Comparison of ENCODE assay signal across 28 mouse cellular contexts in the genomic region with DNA sequence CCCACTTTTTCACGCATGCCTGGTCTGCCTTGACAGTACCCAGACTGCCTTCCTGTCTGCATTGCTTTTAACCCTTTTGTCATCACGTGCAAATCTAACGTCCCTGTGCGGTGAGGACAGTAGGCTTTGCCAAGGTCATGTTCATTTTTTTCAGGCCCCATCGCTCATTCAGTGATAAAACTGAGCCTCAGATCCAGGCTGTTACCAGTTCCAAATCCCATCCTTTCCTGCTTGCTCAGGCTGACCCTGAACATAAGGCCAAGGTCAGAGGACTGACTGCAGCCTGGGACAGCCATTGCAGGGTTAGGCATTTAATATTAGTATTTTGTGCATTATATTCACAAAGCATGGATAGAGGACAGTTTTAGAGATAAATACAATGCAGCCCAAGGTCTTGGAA. TPM values are rescaled to one million over a fixed set of nuclear protein-coding genes. Genes with fewer than 3 reads are reported as not detected.
"Had no signal": no experiment of that assay in that cellular context is flagged by ENCODE, and none has a peak within 500 bp of the region (broad histone marks: within the 10 kb centered on the region; RNA-seq: fewer than 3 reads in every experiment).

No protein-coding gene starts in this region.

- H3K27me3 ChIP-seq: limb, embryonic 12.5 days; limb, embryonic 15.5 days; midbrain, embryonic 12.5 days; midbrain, embryonic 15.5 days; neural tube, embryonic 12.5 days; stomach, embryonic 15.5 days had no signal

- H3K27ac ChIP-seq: layer of hippocampus, adult 2 months; left cerebral cortex, adult 2 months; limb, embryonic 12.5 days; limb, embryonic 15.5 days; liver, embryonic 14.5 days; macrophage; midbrain, embryonic 12.5 days; midbrain, embryonic 15.5 days; neural tube, embryonic 12.5 days; stomach, embryonic 15.5 days had no signal

- H3K9ac ChIP-seq: limb, embryonic 12.5 days; limb, embryonic 15.5 days; liver, embryonic 14.5 days; liver, postnatal 0 days; lung, embryonic 14.5 days; midbrain, embryonic 12.5 days; midbrain, embryonic 15.5 days; neural tube, embryonic 12.5 days; stomach, embryonic 15.5 days had no signal

- ATAC-seq: liver, postnatal 0 days; lung, postnatal 0 days; midbrain, embryonic 15.5 days had no signal

- H3K9me3 ChIP-seq: limb, embryonic 12.5 days; limb, embryonic 15.5 days; midbrain, embryonic 12.5 days; midbrain, embryonic 15.5 days; neural tube, embryonic 12.5 days; stomach, embryonic 15.5 days had no signal

- DNase-seq: kidney, postnatal 14 days; kidney, postnatal 4 days; layer of hippocampus, postnatal 36 days; left cerebral cortex, postnatal 4 days; liver, postnatal 0 days; lung, embryonic 14.5 days; retina, postnatal 1 day; right cerebral cortex, postnatal 25 days; spleen, adult 18-20 months; thymus, postnatal 36 days had no signal

- H3K4me2 ChIP-seq: limb, embryonic 12.5 days; limb, embryonic 15.5 days; liver, embryonic 11.5 days; lung, embryonic 14.5 days; midbrain, embryonic 12.5 days; midbrain, embryonic 15.5 days; neural tube, embryonic 12.5 days; stomach, embryonic 15.5 days had no signal

- H3K36me3 ChIP-seq: limb, embryonic 12.5 days; limb, embryonic 15.5 days; midbrain, embryonic 12.5 days; midbrain, embryonic 15.5 days; neural tube, embryonic 12.5 days; stomach, embryonic 15.5 days had no signal

- H3K4me3 ChIP-seq: layer of hippocampus, adult 2 months; left cerebral cortex, adult 2 months; limb, embryonic 12.5 days; limb, embryonic 15.5 days; midbrain, embryonic 12.5 days; midbrain, embryonic 15.5 days; neural tube, embryonic 12.5 days; stomach, embryonic 15.5 days had no signal

- H3K4me1 ChIP-seq: limb, embryonic 12.5 days; midbrain, embryonic 12.5 days; neural tube, embryonic 12.5 days; stomach, embryonic 15.5 days had no signal

RNA-seq across cellular contexts. Expression of gene Clec3a, which starts 19.6 kb away (rescaled TPM):
- total RNA-seq: layer of hippocampus, adult 2 months; layer of hippocampus, postnatal 10 days; layer of hippocampus, postnatal 36 days; left cerebral cortex, adult 2 months; left cerebral cortex, postnatal 14 days; left cerebral cortex, postnatal 4 days; megakaryocyte, adult 5-6 weeks; neutrophil, adult 5-6 weeks had no signal
- polyA plus RNA-seq: kidney, embryonic 16.5 days; limb, embryonic 12.5 days; liver, embryonic 11.5 days; liver, embryonic 14.5 days; liver, postnatal 0 days; lung, embryonic 14.5 days; lung, postnatal 0 days; macrophage; midbrain, embryonic 15.5 days; neural tube, embryonic 12.5 days; urinary bladder, adult 2 months had no signal
